Mouse (Mus musculus): ENCODE measurements around the gene Lmbrd2. TPM values are rescaled to one million over a fixed set of nuclear protein-coding genes. Genes with fewer than 3 reads are reported as not detected.

The Lmbrd2 gene
- polyA plus RNA-seq, 1 experiment = 12.3 TPM

DNA sequence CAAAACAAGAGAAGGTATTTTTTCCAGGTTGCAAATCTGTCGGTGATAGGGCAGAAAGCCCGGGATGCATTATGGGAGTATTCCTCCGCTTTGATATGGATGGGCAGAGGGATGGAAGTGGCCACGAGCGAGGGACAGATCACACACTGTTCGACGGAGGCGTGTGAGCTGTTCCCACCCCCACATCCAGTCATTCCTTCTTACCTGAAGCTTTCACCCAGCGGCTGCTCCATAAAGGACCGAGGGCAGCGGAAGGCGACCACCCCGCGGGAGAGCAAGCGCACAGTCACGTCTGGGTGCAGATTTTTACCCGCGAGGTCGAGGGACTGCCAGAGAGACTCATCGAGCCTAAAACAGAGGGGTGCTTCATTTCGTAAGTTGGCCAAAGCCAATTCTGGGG, 15.5 kb upstream of the Lmbrd2 start:
- Histone ChIP-seq H3K4me3 (ENCODE audit: insufficient read depth, low read depth, low read length) (no peak overlapping the region), H3K27ac (replicated peaks; ENCODE audit: low read depth, low read length) (no peak overlapping the region), H3K4me1 (ENCODE audit: control insufficient read depth, insufficient read depth, insufficient read length, low read length) (no peaks in the 10 kb centered on the region)

DNA sequence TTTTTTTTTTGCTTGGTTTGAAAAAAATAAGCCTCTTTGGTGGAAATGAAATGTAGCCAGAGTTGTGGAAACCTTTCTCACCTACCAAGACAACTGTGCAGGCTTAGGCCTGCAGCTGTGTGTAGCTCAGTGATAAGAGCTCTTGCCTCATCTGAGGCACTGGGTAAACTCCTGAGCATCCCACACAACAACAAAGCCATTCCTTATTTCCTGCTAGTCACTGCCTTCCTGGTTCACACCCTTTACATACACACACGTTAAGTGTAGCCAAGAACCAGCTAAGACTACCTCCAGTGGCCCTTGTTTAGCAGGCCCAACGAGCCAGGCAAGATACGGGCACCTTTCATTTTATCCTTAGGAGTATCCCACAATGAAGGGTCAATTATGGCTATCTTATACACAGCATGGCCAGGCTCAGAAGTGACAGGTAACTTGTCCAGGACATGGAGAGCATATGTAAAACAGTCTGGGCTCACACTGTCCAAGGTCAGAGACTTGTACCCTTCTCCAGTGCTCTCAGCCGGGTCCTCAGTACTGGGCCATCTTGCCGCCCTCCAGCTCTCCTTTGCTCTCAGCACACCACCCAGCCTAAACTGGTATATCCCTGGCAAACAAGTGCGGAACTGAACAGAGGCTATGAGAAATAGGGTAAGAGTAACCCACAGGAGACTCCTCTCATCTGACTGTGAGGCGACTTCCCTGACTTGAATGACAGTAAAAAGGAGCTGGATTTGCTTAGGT, 13.1 kb upstream of the Lmbrd2 start:
- no peaks in the 10 kb centered on the region for H3K4me1 ChIP-seq (ENCODE audit: control insufficient read depth, insufficient read depth, insufficient read length, low read length)
- no peak overlapping the region for H3K27ac ChIP-seq (replicated peaks; ENCODE audit: low read depth, low read length)
- H3K4me3 ChIP-seq (ENCODE audit: insufficient read depth, low read depth, low read length) = no peak overlapping the region

DNA sequence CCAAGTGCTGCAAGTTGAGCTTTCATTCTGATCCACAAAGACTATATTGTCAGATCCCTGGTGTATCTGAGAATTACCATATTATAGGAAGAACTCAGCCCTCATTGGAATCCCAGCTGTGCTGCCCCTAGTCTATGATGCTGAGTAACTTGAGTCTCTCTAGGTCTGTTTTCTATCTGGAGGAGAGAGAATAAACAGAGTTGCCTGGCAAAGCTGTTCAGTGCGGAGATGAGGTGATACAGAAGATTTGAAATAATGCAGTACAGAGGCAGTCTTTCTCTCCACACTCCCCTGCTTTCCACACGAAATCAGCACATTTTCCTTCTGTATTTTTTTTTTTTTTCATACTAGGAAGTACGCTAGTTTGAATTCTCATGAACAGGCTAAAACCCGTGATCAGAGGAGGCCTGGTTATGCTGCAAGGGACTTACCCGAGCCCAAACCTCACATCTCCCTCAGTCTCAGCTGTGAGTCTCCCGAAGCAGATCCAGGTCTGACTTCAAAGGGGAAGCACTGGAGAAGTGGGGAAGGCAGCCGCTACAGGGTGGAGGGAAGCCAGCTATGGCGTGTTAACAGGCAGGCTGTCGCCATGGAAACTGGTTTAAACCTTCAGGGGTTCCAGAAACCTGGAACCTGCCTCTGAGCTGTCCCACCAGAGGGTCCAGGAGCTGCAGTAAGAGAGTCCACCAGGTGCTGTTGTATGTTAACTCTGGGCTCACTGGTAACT, 9.4 kb upstream of the Lmbrd2 start:
- H3K27ac ChIP-seq (replicated peaks; ENCODE audit: low read depth, low read length) = peak overlapping the region; percentile 91
- H3K4me3 ChIP-seq (ENCODE audit: insufficient read depth, low read depth, low read length) = no peak overlapping the region

DNA sequence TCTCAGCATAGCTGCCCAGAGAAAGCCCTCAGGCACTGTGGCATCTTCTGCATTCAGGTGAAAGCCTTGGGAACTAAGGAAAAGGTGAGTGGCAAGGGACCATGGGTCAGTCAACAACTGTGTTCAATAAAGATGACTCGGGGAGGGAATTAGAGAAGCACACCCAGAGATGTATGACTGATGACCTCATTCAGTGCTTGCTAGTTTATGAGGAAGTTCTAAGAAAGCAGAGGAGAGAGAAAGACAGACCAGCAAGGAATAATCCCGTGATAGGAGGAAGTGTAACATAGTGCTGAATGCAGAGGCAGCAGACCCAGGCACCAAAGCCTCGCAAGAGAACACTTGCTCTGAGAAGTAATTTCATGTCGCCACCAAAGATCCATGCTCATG, 8.9 kb upstream of the Lmbrd2 start:
- Histone ChIP-seq H3K27ac (replicated peaks; ENCODE audit: low read depth, low read length) (peak overlapping the region; percentile 91), H3K4me3 (ENCODE audit: insufficient read depth, low read depth, low read length) (no peak overlapping the region), H3K4me1 (ENCODE audit: control insufficient read depth, insufficient read depth, insufficient read length, low read length) (0 out of 2 replicates have a peak, but pooled peaks cover 7% of the 10 kb centered on the region)

More for the DNA sequence above, 9.4 kb upstream of the Lmbrd2 start:
- H3K4me1 ChIP-seq (ENCODE audit: control insufficient read depth, insufficient read depth, insufficient read length, low read length) = 0 out of 2 replicates have a peak, but pooled peaks cover 7% of the 10 kb centered on the region

DNA sequence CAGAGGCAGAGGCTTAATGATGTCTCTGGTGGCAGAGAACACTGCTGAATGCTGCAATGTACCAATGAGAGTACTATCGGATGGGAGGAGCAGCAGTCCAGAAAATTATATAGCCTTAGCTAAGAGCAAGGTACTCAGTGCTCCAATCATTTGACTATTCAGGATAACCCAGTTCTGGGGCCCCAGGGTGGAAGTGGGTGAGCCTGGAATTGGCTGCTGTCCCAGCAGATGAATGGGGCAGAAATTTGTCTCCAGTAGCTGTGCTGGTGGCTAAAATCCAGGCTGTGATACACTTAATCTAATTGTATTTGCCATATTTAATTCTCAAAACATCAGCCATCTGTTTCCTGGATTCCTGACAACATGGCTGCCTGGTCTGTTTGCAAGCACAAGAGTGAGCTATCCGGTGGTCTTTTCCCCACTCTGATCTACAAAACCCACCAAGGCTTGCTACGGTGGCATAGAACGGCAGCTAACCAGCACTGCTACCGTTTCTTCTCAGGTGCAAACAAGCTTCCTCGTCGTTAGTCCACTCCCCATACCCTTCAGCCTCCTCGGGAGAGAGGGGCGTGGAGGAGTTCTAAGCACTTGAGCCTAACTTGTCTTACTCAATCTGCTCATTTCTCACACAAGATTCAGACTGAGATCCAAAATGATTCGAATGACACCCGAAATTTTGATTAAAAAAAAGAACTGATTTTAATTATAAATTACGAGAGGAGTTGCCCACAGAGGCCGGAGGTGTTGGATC, 7.5 kb upstream of the Lmbrd2 start:
- Histone ChIP-seq H3K4me1 (ENCODE audit: control insufficient read depth, insufficient read depth, insufficient read length, low read length) (0 out of 2 replicates have a peak, but pooled peaks cover 7% of the 10 kb centered on the region), H3K27ac (replicated peaks; ENCODE audit: low read depth, low read length) (peak overlapping the region; percentile 40; the same call in 1 of the 2 replicates), H3K4me3 (ENCODE audit: insufficient read depth, low read depth, low read length) (no peak overlapping the region)

DNA sequence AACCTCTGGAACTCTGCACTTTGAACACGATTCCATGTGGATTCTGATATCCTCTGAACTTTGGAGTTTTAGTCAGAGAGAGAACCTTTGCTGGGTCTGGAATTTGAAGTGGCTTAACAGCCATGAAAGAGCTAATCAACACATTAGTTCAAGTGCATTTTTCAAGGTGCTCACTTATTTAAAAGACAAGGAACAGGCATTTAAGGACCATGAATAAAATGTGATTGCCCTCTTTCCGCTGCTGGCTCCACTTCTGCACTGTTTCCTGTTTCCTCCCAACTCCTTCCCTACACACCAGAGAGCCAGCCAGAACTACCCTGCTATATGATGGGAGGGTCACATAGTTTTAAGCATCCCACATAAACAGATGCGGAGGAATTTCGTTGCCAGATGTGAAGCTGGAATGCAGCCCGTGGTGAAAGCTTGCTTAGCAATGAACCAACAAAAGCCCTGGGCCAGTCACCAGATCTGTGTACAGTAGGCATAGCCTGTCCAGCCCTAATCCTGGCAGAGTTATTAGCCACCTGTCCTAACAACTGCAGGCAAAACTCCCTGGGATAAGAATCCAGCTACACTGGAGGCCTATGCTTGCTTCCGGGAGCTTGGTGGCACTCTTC, 5.4 kb upstream of the Lmbrd2 start:
- H3K4me1 ChIP-seq (ENCODE audit: control insufficient read depth, insufficient read depth, insufficient read length, low read length) = 0 out of 2 replicates have a peak, but pooled peaks cover 7% of the 10 kb centered on the region
- H3K27ac ChIP-seq (replicated peaks; ENCODE audit: low read depth, low read length) = peak overlapping the region; percentile 45; the same call in 1 of the 2 replicates
- H3K4me3 ChIP-seq (ENCODE audit: insufficient read depth, low read depth, low read length) = no peak overlapping the region

DNA sequence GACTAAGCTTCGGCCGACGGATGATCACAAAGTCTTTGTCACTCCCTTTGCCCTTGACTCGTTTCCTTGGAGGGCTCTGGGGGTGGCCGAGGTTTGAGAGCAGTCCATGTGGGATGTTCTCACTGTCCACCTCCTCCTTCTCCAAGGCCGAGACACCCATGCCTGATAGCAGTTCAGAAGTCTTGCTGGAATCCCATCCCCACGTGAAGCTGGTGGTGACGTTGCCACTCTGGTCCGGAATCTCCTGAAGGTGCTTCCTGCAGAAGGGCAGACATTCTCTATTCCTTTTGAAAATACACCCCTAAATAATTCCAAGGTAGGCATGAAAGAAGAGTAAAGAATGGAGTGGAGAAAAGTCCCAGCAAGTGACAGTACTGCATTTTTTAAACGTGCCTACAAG, 903 bp upstream of the Lmbrd2 start:
- no peaks in the 10 kb centered on the region for H3K4me1 ChIP-seq (ENCODE audit: control insufficient read depth, insufficient read depth, insufficient read length, low read length)
- H3K4me3 ChIP-seq (ENCODE audit: insufficient read depth, low read depth, low read length) = peak overlapping the region; percentile 69
- H3K27ac ChIP-seq (replicated peaks; ENCODE audit: low read depth, low read length) = no peak overlapping the region

DNA sequence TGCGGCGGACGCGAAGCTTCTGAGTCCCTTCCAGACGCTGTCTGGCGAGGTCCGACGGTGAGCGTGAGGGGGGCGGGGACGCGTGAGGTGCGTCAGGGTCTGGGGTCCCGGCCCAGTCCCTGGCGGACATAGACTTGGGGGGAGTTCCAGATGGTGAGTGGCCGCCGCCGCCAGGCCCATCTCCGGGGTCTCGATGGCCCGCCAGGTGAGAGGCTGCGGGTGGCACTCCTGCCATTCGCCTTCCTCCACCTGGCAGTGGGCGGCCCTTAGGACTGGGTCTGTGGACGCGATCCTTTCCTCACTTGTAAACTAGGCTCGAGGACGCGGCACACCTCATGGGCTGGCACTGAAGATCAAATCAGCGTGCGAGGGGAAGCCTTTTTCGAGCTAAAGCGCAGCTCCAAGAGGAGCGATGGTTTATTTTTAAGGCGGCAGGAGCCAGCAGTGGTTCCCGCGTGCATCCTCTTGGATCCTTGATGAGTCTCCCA, 378 bp downstream of the Lmbrd2 start:
- H3K27ac ChIP-seq (replicated peaks; ENCODE audit: low read depth, low read length) = no peak overlapping the region
- peak overlapping the region; percentile 84 for H3K4me3 ChIP-seq (ENCODE audit: insufficient read depth, low read depth, low read length)

DNA sequence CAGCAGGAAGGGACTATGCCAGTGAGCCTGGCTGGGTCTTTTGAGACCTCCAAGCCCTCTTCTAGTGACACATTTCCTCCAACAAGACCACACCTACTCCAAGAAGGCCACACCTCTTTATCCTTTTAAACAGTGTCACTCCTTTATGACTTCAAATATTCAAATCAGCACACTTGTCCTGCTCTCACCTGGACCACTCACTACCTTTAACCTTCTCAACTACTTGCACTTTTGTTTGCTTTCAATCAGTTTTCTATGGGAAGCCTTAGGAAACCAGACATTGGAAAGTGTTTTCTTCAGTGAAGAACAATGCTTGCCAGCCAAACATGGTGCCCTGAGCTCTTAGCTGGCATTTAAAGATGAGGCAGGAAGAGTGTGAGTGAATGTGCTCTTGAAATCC, 15.0 kb downstream of the Lmbrd2 start, which contains the start of gene Skp2:
TSS of gene Skp2 (minus strand) at position 101 of the 400 bp plus-strand sequence.
- Histone ChIP-seq H3K4me1 (ENCODE audit: control insufficient read depth, insufficient read depth, insufficient read length, low read length) (no peaks in the 10 kb centered on the region), H3K4me3 (ENCODE audit: insufficient read depth, low read depth, low read length) (no peak within 1 kb of the TSS), H3K27ac (replicated peaks; ENCODE audit: low read depth, low read length) (no peak within 1 kb of the TSS)

More for the DNA sequence above, 378 bp downstream of the Lmbrd2 start:
- H3K4me1 ChIP-seq (ENCODE audit: control insufficient read depth, insufficient read depth, insufficient read length, low read length) = no peaks in the 10 kb centered on the region

DNA sequence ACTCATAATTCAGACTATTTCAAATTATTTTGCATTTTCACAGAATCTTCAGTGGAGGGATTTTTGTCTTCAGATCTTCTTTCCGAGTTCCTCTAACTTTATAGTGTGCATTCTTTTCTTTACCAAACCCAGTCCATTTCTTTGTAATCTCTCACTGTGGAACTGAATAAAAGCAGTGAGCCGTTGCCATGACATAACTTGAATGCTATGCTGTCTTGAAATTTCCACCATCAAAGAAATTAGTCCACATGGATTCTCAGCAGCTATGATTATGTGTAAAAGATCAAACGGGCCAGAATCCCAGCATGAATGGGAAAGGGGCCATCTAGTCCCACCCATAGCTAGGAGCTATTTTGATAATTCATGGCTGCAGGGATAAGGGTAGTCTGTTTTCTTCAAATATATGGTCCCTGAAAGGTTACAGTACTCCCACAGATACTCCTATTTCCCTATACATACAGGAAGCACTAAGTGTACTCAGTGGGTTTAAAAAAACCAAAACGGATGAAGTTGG, 22.3 kb downstream of the Lmbrd2 start:
- no peak overlapping the region for H3K27ac ChIP-seq (replicated peaks; ENCODE audit: low read depth, low read length)
- no peaks in the 10 kb centered on the region for H3K4me1 ChIP-seq (ENCODE audit: control insufficient read depth, insufficient read depth, insufficient read length, low read length)
- H3K4me3 ChIP-seq (ENCODE audit: insufficient read depth, low read depth, low read length) = no peak overlapping the region

DNA sequence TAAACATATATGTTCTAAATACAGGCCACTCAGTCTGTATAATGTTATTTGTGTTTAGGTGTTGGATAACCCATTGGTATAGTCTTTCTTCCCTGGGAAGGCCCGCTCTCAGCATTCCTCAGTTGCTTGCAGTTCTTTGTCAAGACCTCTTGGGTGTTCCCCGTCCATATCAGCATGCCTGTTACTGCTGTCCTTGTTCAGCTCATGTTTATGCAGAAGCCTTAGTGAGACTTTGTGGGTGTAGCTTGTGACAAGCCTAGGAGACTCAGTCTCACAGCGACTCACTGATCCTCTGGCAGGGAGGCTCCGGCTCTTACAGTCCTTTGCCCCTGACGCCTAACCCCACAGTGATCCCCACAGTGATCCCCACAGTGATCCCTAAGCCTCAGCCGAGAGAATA, 23.8 kb downstream of the Lmbrd2 start:
- Histone ChIP-seq H3K4me3 (ENCODE audit: insufficient read depth, low read depth, low read length) (no peak overlapping the region), H3K4me1 (ENCODE audit: control insufficient read depth, insufficient read depth, insufficient read length, low read length) (no peaks in the 10 kb centered on the region), H3K27ac (replicated peaks; ENCODE audit: low read depth, low read length) (no peak overlapping the region)

DNA sequence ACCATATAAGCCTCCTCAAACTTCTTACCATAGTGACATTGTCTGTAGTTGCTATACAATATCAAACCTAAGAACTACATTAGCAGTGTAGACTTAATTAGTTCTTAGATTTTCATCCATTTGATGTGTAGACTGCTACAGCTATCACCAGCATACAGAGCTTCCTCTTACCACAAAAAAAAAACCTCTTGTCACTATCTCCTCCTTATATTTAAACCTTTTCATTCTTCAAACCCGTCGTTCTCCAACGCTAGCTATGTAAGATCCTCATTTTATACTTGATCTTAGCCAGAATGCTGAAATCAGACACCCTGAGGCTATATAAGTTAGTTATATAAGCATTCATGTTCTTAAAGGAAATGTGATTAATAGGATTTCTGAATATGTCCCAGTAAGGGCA, 36.7 kb downstream of the Lmbrd2 start:
- Histone ChIP-seq H3K27ac (replicated peaks; ENCODE audit: low read depth, low read length) (no peak overlapping the region), H3K4me3 (ENCODE audit: insufficient read depth, low read depth, low read length) (no peak overlapping the region), H3K4me1 (ENCODE audit: control insufficient read depth, insufficient read depth, insufficient read length, low read length) (0 out of 2 replicates have a peak, but pooled peaks cover 2% of the 10 kb centered on the region)

DNA sequence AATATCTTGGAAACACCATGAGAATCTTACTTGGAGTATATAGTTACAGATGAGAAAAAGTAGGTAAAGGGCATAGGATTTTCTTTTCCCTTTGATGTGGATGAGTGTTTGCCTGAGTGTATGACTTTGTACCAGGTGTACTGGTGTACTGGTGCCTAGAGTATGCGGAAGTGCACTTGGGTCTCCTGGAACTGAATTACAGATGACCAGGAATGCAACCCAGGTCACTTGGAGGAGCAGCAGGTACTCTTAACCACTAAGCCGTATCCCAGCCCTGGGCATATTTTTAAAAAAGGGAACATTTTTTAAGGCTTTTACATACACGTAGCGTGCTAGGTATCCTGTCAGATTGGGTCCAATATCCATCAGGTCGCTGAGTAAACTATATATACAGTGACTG, 43.6 kb downstream of the Lmbrd2 start:
- Histone ChIP-seq H3K4me3 (ENCODE audit: insufficient read depth, low read depth, low read length) (no peak overlapping the region), H3K4me1 (ENCODE audit: control insufficient read depth, insufficient read depth, insufficient read length, low read length) (no peaks in the 10 kb centered on the region)

DNA sequence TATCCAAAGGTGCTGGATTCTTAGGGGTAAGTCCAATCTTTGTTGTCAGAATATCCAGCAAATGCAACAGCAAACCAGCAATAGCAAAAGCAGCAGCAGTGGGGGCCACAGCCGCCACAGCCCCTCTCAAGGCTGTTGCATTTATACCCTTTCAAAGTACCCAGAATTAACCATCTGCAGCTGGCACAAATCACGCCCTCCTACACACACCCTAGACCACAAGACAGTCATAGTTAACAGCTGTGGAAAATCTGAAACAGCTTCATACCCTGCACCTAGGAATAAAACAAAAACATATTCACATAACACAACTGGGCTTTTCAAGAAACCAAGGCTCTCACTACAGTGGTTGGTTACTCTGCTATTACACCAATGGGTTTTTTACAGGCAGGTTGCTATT, 49.4 kb downstream of the Lmbrd2 start:
- H3K27ac ChIP-seq (replicated peaks; ENCODE audit: low read depth, low read length) = no peak overlapping the region
- H3K4me3 ChIP-seq (ENCODE audit: insufficient read depth, low read depth, low read length) = no peak overlapping the region
- no peaks in the 10 kb centered on the region for H3K4me1 ChIP-seq (ENCODE audit: control insufficient read depth, insufficient read depth, insufficient read length, low read length)

More for the DNA sequence above, 43.6 kb downstream of the Lmbrd2 start:
- H3K27ac ChIP-seq (replicated peaks; ENCODE audit: low read depth, low read length) = no peak overlapping the region

All from brown adipose tissue, adult 24 weeks (tissue).